Mouse (Mus musculus): ENCODE results near the gene Tma7. TPM values are rescaled to one million over a fixed set of nuclear protein-coding genes. Genes with fewer than 3 reads are reported as not detected.
A peak's percentile ranks its signal among the peaks of the same experiment; 100 is the strongest.

Gene Tma7
- polyA plus RNA-seq, 1 experiment = 144 TPM

DNA sequence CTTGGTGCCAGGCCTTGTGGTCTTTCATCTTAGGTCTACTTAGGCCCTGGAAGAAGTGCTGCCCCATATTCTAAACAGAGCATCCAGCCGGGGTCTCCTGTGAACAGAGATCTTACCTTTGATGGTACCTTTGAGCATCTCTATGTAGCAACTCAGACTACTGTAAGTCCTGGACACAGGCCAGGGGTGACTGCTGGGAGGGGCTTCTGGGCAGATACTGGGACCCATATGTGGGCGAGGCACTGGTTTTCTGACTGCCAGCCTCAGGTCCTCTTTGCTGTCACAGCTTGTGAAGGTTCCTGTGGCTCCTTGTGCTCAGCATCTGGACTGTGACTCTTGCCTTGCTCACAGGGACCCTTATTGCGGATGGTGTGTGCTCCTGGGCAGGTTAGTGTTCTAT, 20.2 kb upstream of the Tma7 start:
- DNase-seq = no peak
- Histone ChIP-seq H3K27ac (ENCODE audit: insufficient read depth, low read length) (no peak overlapping the region), H3K4me1 (ENCODE audit: control insufficient read depth, insufficient read depth, low read length) (no peaks in the 10 kb centered on the region), H3K4me3 (replicated peaks; ENCODE audit: insufficient read depth, low read depth, low read length) (no peak overlapping the region), H3K27me3 (ENCODE audit: control insufficient read depth, insufficient read depth, low read length) (no peaks in the 10 kb centered on the region)
- 81% methylated on average over 3 of the region's 3 CpGs for WGBS
- TF ChIP-seq POLR2A (IDR thresholded peaks at IDR 0.05; ENCODE audit: borderline replicate concordance, insufficient read depth, low read length) (no peak), CTCF (IDR thresholded peaks at IDR 0.05; ENCODE audit: borderline replicate concordance, insufficient read depth, low read depth, low read length) (no peak)

DNA sequence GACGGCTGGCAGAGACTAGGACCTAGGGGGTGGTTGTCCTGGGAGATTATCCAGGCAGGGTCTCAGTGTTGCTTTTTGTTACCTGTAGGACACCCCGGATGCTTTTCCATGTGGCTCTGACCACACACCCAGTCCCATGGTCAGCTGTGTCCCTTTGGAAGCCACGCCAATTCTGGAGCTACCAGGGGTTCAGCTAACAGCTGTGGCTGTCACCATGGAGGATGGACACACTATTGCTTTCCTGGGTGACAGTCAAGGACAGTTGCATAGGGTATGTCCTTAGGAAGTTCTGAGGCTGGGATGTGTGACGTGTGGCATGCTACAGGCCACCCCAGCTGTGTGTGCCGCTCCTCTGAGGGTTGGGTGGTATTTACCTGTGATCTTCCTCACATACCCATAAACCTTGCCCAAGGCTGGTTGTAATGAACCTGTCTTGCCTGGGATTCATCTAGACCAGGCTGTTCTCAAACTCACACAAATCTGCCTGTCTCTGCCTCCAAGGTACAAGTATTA, 19.6 kb upstream of the Tma7 start:
- 79% methylated on average over 5 of the region's 5 CpGs for WGBS
- Histone ChIP-seq H3K27ac (ENCODE audit: insufficient read depth, low read length) (no peak overlapping the region), H3K4me3 (replicated peaks; ENCODE audit: insufficient read depth, low read depth, low read length) (no peak overlapping the region), H3K27me3 (ENCODE audit: control insufficient read depth, insufficient read depth, low read length) (no peaks in the 10 kb centered on the region), H3K4me1 (ENCODE audit: control insufficient read depth, insufficient read depth, low read length) (no peaks in the 10 kb centered on the region)
- TF ChIP-seq CTCF (IDR thresholded peaks at IDR 0.05; ENCODE audit: borderline replicate concordance, insufficient read depth, low read depth, low read length) (no peak), POLR2A (IDR thresholded peaks at IDR 0.05; ENCODE audit: borderline replicate concordance, insufficient read depth, low read length) (no peak)
- DNase-seq = no peak

DNA sequence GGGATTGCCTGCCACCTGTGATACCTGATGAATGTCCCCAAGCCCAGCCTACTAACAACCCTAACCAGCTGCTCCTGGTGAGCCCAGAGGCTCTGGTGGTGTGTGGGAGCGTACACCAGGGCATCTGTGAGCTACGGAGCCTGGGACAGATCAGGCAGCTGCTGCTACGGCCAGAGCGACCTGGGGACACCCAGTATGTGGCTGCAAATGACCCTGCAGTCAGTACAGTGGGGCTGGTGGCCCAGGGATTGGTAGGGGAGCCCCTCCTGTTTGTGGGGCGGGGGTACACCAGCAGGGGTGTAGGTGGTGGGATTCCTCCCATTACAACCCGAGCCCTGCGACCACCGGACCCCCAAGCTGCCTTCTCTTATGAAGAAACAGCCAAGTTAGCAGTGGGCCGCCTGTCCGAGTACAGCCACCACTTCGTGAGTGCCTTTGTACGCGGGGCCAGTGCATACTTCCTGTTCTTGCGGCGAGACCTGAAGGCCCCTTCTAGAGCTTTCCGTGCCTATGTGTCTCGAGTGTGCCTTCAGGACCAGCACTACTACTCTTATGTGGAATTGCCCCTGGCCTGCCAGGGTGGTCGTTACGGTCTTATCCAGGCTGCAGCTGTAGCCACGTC, 18.0 kb upstream of the Tma7 start:
- DNase-seq = no peak
- Histone ChIP-seq H3K27me3 (ENCODE audit: control insufficient read depth, insufficient read depth, low read length) (no peaks in the 10 kb centered on the region), H3K27ac (ENCODE audit: insufficient read depth, low read length) (no peak overlapping the region), H3K4me3 (replicated peaks; ENCODE audit: insufficient read depth, low read depth, low read length) (no peak overlapping the region), H3K4me1 (ENCODE audit: control insufficient read depth, insufficient read depth, low read length) (no peaks in the 10 kb centered on the region)
- WGBS = 88% methylated on average over 20 of the region's 20 CpGs
- TF ChIP-seq POLR2A (IDR thresholded peaks at IDR 0.05; ENCODE audit: borderline replicate concordance, insufficient read depth, low read length) = no peak
- TF ChIP-seq CTCF (IDR thresholded peaks at IDR 0.05; ENCODE audit: borderline replicate concordance, insufficient read depth, low read depth, low read length) = no peak

DNA sequence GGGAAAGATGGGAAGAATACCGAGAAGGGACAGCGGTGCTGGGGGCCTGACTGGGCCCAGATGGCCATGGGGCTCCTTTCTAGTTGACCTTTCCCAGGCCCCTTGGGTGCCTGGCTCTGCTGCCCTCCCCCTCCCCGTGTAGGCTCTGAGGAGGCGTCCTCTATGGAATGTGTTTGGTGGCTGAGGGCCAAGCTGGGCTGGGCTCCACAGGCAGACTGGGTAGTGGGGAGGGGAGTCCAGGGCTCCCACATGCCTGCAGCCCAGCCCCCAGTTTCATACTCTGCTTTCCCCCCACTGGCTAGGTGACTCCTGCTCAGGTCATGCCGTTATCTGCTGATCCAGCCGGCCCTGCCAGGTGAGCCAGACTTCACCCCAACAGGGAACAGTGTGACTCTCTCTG, 16.6 kb upstream of the Tma7 start:
- DNase-seq = peak in 1 of 2 experiments; percentile 29
- no peaks in the 10 kb centered on the region for H3K4me1 ChIP-seq (ENCODE audit: control insufficient read depth, insufficient read depth, low read length)
- TF ChIP-seq CTCF (IDR thresholded peaks at IDR 0.05; ENCODE audit: borderline replicate concordance, insufficient read depth, low read depth, low read length) = no peak
- no peak for TF ChIP-seq POLR2A (IDR thresholded peaks at IDR 0.05; ENCODE audit: borderline replicate concordance, insufficient read depth, low read length)
- no peak overlapping the region for H3K27ac ChIP-seq (ENCODE audit: insufficient read depth, low read length)
- H3K4me3 ChIP-seq (replicated peaks; ENCODE audit: insufficient read depth, low read depth, low read length) = no peak overlapping the region
- H3K27me3 ChIP-seq (ENCODE audit: control insufficient read depth, insufficient read depth, low read length) = no peaks in the 10 kb centered on the region
- WGBS = 18% methylated on average over 6 of the region's 6 CpGs

DNA sequence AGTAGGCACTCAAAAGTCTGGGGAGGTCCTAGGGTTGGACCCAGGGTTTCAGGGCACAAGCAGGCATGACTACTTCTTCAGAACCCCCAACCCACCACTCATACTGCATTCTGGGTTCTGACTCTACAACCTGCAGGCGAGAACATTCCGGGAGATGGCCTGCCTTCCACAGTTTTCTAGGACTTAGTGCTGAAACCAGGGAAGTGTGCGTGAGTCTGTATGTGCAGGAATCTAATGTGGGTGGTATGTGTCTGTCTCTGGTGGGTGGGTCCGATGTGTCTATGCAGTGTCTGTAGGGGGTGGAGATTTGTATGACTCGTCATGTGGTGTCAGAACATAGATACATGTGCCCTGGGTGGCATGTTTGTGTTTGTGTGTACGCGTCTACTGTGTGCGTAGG, 16.0 kb upstream of the Tma7 start:
- TF ChIP-seq CTCF (IDR thresholded peaks at IDR 0.05; ENCODE audit: borderline replicate concordance, insufficient read depth, low read depth, low read length) = no peak
- no peak for TF ChIP-seq POLR2A (IDR thresholded peaks at IDR 0.05; ENCODE audit: borderline replicate concordance, insufficient read depth, low read length)
- Histone ChIP-seq H3K27me3 (ENCODE audit: control insufficient read depth, insufficient read depth, low read length) (no peaks in the 10 kb centered on the region), H3K27ac (ENCODE audit: insufficient read depth, low read length) (no peak overlapping the region), H3K4me1 (ENCODE audit: control insufficient read depth, insufficient read depth, low read length) (no peaks in the 10 kb centered on the region), H3K4me3 (replicated peaks; ENCODE audit: insufficient read depth, low read depth, low read length) (peak overlapping the region; percentile 15)
- DNase-seq = no peak
- WGBS = 83% methylated on average over 8 of the region's 8 CpGs

DNA sequence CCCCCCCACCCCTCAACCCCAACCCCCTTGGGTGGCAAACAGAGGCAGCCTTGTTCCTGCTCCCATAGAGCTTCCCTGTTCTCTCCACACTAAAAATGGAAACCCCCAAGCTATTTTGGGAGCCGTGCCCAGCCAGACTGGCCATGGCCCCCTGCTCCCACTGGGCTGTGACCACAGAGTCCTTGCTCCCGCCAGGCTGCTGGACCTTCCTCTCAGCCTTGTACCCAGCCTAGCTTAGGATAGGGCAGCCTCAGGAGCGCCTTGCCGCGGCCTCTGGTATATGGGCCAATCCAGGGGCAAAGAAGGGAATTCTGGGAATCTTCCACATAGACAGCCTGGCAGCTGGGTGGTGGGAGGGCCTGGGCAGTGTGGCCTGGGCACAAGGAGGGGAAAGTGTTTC, 15.4 kb upstream of the Tma7 start:
- WGBS = 24% methylated on average over 5 of the region's 5 CpGs

DNA sequence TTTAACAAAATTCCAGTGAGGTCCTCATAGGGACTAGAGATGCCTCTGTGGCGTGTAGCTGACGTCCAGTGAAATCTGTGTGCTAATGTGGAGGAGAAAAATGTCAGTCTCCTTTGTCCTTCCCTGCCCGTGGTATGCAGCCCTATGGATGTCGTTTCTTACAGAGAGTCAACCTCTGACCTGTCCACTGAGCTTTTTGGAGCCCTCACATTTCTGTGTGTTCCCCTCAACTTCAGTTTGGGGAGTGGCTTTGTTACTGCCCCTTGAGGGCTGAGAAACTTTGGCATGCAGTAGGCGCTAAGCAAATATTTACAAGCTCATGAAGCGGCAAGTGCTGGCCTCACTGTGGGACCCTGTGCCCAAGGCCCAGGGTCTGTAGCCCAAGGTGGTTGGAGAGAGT, 14.9 kb upstream of the Tma7 start:
- Histone ChIP-seq H3K27ac (ENCODE audit: insufficient read depth, low read length) (peak overlapping the region; percentile 87), H3K27me3 (ENCODE audit: control insufficient read depth, insufficient read depth, low read length) (no peaks in the 10 kb centered on the region), H3K4me3 (replicated peaks; ENCODE audit: insufficient read depth, low read depth, low read length) (no peak overlapping the region), H3K4me1 (ENCODE audit: control insufficient read depth, insufficient read depth, low read length) (no peaks in the 10 kb centered on the region)
- no peak for TF ChIP-seq CTCF (IDR thresholded peaks at IDR 0.05; ENCODE audit: borderline replicate concordance, insufficient read depth, low read depth, low read length)
- TF ChIP-seq POLR2A (IDR thresholded peaks at IDR 0.05; ENCODE audit: borderline replicate concordance, insufficient read depth, low read length) = no peak
- no peak for DNase-seq
- 54% methylated on average over 6 of the region's 6 CpGs for WGBS

More for the DNA sequence above, 15.4 kb upstream of the Tma7 start:
- TF ChIP-seq CTCF (IDR thresholded peaks at IDR 0.05; ENCODE audit: borderline replicate concordance, insufficient read depth, low read depth, low read length) (no peak), POLR2A (IDR thresholded peaks at IDR 0.05; ENCODE audit: borderline replicate concordance, insufficient read depth, low read length) (no peak)
- H3K4me1 ChIP-seq (ENCODE audit: control insufficient read depth, insufficient read depth, low read length) = no peaks in the 10 kb centered on the region
- peak; percentile 46 to 71 for DNase-seq
- H3K27me3 ChIP-seq (ENCODE audit: control insufficient read depth, insufficient read depth, low read length) = no peaks in the 10 kb centered on the region
- H3K27ac ChIP-seq (ENCODE audit: insufficient read depth, low read length) = peak overlapping the region; percentile 24; the same call in 1 of the 2 replicates
- no peak overlapping the region for H3K4me3 ChIP-seq (replicated peaks; ENCODE audit: insufficient read depth, low read depth, low read length)

DNA sequence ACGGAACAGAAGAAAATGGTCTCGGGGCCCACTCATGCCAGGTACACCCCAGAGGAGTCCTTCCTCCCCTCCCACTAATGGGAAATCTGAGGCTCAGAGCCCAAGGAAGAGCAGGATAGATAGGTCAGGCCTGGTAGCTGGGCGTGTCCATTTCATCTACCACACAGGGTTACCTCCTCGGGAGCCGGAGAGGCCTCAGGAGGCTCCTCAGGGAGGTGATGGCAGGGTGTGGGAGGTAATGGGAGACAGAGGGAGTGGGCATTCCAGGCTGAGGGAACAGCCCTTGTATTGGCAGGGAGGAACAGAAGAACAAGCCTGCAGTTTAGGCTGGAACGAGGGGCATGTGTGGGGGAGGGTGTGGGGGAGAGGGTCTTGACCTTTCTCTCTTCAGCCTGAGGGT, 14.5 kb upstream of the Tma7 start:
- 57% methylated on average over 6 of the region's 6 CpGs for WGBS
- Histone ChIP-seq H3K27ac (ENCODE audit: insufficient read depth, low read length) (peak overlapping the region; percentile 87; the same call in 1 of the 2 replicates), H3K27me3 (ENCODE audit: control insufficient read depth, insufficient read depth, low read length) (no peaks in the 10 kb centered on the region), H3K4me3 (replicated peaks; ENCODE audit: insufficient read depth, low read depth, low read length) (peak overlapping the region; percentile 38), H3K4me1 (ENCODE audit: control insufficient read depth, insufficient read depth, low read length) (no peaks in the 10 kb centered on the region)
- no peak for DNase-seq
- TF ChIP-seq CTCF (IDR thresholded peaks at IDR 0.05; ENCODE audit: borderline replicate concordance, insufficient read depth, low read depth, low read length) (no peak), POLR2A (IDR thresholded peaks at IDR 0.05; ENCODE audit: borderline replicate concordance, insufficient read depth, low read length) (no peak)
